20 mouse cellular contexts compared by ENCODE assay signal in the genomic region with DNA sequence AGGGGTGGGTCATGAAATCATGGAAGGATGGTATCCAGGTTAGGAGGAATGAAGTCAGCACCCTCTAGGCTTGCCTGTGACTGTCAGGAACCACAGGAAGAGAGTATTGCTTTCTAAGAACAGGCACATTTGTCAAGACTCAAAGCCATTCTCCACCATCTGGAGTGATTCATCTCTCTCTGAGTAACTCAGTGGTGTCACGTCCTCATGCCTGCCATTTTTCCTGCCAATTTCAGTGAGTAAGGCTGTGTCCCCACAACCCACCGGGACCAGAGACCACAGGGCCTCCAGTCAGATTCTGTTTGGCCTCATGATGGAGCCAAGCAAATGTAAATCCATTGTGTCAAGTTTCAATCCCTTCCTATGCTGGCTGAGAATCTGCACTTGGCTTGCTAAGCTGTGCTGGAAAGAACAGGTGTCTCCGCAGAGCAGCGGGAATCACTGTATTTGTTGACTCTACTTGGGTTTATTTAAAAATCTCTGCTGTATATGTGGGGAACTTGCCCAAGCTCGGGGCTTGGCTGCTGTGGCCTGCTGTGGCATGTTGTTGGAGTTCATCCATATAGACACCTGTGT.
A peak's percentile ranks its signal among the peaks of the same experiment; 100 is the strongest.
DNase-seq lines count a peak whose midpoint lies in the region; TF ChIP-seq lines count a peak whose summit lies in the region.
"Had no signal": no experiment of that assay in that cellular context is flagged by ENCODE, and none has a peak within 500 bp of the region (broad histone marks: within the 10 kb centered on the region; RNA-seq: fewer than 3 reads in every experiment).

No protein-coding gene starts in this region.

- no peak overlapping the region for H3K4me3 ChIP-seq in layer of hippocampus, adult 2 months
- H3K4me3 ChIP-seq: hindbrain, embryonic 15.5 days; limb, embryonic 15.5 days had no signal

- peak; percentile 23 to 27 for DNase-seq in frontal cortex, postnatal 36 days (ENCODE audit: low spot score in 2 of 2)
- no peak for DNase-seq in frontal cortex, postnatal 10 days (ENCODE audit: low spot score in 2 of 2)
- peak; percentile 8 for DNase-seq in right cerebral cortex, adult 18-20 months
- DNase-seq in right cerebral cortex, postnatal 10 days (ENCODE audit: low spot score in 2 of 2): no peak
- peak; percentile 18 to 47 for DNase-seq in layer of hippocampus, adult 2 months (ENCODE audit: low spot score in 2 of 2)
- DNase-seq in urinary bladder, adult 18-20 months (ENCODE audit: low spot score in 2 of 2): no peak
- no peak for DNase-seq in lung, postnatal 4 days
- DNase-seq: adrenal gland, postnatal 10 days; cerebellum, adult 2 months; cerebellum, postnatal 36 days; embryo, embryonic 11 days; gastrocnemius, postnatal 10 days; heart, adult 11 months; kidney, adult 2 months; lung, embryonic 14.5 days; thymus, postnatal 14 days had no signal

- no peak for TF ChIP-seq CTCF in layer of hippocampus, adult 2 months (conservative IDR thresholded peaks at IDR 0.05)

- no peak overlapping the region for H3K27ac ChIP-seq in layer of hippocampus, adult 2 months
- H3K27ac ChIP-seq: hindbrain, embryonic 15.5 days; kidney, postnatal 0 days; limb, embryonic 15.5 days; liver, embryonic 14.5 days had no signal

Comparison
In these comparisons a context has a peak if more than half of its experiments do, and no peak if none do; other contexts are left out.
1. DNase-seq: peak in frontal cortex, postnatal 36 days (2 of 2), right cerebral cortex, adult 18-20 months (single experiment) and layer of hippocampus, adult 2 months (2 of 2); none in frontal cortex, postnatal 10 days (0 of 2), right cerebral cortex, postnatal 10 days (0 of 2), urinary bladder, adult 18-20 months (0 of 2) and lung, postnatal 4 days (0 of 2).